Mouse (Mus musculus): ENCODE data around the gene Pcca.

The Pcca gene

DNA sequence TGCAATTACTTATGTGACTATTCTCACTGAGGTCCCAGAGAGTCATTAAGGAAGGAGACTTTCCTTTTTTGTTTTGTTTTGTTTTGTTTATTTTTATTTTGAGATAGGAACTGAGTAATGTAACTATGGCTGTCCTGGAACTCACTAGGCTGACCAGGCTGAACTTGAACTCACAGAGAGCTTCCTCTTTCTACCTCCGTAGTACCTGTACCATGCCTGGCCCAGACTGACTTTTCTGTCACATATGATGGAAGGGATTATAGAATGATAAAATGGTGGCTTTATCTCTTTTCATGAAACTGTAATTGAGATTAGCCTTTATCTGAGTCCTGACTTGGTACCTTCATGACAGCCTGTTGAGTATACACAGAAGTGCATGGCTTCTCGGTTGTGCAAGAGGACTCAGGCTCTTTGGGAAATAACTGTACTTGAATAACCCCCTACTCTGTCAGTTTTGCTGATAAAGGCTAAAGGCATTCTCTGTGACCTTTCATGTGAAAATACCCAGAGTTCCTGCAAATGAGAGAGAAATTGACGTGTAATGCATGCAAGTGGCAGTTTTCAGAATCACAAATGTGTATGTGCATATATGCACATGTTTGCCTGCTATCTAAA, 115.3 kb downstream of the Pcca start:
- no peak for DNase-seq

GRCm38 (mm10) chr14:122651681-122652080, 117.6 kb downstream of the Pcca start:
- no peak for DNase-seq

- DNase-seq: no peak
Measured at GRCm38 (mm10) chr14:122675661-122676060, 141.5 kb downstream of the Pcca start.

- no peak for DNase-seq
Measured at GRCm38 (mm10) chr14:122683645-122684044, 149.5 kb downstream of the Pcca start.

- DNase-seq: no peak
Measured at GRCm38 (mm10) chr14:122684250-122684649, 150.1 kb downstream of the Pcca start.

DNA sequence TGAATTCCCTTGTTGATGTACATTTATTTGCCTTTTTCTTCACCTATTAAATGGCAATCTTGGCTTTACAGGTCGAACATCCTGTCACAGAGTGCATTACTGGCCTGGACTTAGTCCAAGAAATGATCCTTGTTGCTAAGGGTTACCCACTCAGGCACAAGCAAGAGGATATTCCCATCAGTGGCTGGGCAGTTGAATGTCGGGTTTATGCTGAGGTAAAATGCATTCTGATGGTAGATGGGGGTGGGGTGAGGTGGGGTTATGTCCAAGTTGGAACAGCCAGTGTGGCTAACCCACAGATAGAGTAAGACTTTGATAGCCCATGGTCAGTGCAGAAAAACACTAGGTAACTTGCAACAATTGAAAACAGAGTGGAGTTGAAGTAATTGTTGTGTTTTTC, 150.7 kb downstream of the Pcca start:
- no peak for DNase-seq

GRCm38 (mm10) chr14:122687398-122687797, 153.3 kb downstream of the Pcca start:
- DNase-seq: no peak

GRCm38 (mm10) chr14:122688378-122688777, 154.3 kb downstream of the Pcca start:
- no peak for DNase-seq

DNA sequence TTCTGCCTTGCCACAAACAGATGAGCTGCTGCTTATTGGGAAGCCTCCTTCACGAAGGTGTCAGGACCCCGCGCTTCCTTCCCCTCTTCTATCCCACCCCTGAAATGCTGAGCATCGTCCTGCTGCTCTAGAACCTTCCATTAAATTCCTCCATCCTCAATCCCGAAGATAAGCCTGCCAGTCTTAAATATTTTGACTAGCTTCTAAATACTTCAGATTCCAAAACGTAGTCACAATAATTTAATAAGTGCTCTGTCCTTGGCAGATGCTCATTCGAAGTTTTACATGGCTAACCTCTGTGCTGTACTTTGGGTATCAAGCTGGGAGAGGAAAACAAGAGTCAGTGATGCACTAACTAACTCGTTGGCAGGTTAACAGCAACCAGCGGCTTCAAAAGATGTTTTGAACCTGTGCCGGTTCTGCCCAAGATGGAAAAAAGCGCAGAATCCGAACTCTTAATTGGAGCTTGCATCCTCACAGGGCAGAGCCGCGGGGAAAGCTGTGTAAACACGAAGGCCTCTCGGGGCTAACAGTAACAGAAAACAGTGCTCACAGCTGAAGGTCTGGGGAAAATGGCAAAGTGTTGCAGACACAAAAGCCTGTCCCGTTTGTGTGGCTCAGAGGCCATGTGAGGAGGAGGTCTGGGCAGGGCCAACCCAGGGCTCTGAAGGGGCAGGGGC, 155.2 kb downstream of the Pcca start:
- no peak for DNase-seq

- DNase-seq: no peak
Measured at GRCm38 (mm10) chr14:122691555-122691954, 157.4 kb downstream of the Pcca start.

DNA sequence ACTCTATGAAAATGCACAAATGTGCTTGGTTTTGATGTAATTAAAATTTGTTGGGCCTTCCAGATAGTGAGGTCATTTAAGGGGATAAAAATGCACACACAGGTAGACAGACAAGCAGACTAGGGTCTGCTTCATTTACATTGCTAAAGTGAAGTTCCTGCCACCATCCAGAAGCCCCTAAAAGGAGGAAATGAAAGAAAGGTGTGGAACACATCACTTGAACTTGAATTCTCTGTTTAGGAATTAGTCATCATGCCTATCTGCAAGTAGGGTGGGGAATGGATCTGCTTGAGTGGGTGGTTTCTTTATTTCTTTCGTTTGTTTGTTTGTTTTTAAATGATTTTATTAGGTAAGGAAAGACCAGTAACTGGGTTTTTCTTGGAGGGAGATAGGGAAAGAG, 166.2 kb downstream of the Pcca start:
- no peak for DNase-seq

DNA sequence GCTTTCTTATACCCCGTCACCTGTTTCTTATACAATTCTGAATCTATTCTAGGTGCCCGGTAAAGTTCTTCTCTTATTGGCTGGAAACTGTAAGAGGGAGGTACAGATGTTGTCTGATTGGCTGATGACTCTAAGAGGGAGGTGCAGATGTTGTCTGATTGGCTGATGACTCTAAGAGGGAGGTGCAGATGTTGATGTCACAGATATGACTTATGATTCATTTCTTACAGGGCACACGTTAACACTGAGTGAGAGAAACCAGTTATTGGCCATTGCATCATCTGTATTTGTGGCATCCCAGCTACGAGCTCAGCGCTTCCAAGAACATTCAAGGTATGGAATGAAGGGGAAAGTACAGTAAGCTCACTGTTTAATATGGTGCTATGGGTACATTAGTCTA, 179.7 kb downstream of the Pcca start:
- DNase-seq: no peak

DNA sequence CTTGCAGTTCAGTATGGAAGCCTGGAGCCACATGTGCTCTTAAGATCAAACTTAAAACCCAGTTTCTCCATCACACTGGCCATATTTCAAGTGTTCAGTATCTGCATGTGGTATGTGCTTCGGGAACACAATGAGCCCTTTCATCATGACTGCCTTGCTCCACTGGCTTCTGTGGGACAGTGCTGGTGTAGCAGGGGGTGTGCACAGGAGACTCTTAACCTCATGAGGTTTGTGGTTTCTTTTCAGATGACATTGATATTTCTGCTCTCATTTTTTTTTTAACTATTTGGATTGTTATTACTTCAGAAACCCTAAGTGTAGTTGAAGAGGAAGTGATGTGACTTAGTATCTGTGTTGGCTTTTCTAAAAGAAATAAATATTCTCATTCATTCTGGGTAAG, 180.8 kb downstream of the Pcca start:
- DNase-seq: no peak

- DNase-seq: no peak
Measured at GRCm38 (mm10) chr14:122716057-122716456, 181.9 kb downstream of the Pcca start.

GRCm38 (mm10) chr14:122719496-122720080, 185.5 kb downstream of the Pcca start:
- DNase-seq: no peak

DNA sequence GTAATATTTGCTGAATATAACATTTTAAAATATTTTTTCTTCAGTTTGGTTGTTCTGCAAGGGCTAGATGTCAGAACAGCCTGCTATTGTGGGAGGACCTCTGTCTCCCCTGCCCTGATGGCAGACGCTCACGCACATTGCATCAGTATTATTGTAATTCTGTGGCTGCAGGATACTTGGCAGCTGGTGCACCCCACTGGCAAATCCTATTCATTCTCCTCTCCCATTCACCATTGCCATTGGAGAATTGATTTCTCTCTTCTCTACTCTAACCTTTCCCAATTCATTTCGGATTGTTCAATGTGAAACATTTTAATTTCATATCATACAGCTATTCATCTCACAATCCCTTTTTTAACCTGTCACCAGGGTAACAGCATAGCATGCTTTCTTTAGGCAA, 186.9 kb downstream of the Pcca start:
- no peak for DNase-seq

DNA sequence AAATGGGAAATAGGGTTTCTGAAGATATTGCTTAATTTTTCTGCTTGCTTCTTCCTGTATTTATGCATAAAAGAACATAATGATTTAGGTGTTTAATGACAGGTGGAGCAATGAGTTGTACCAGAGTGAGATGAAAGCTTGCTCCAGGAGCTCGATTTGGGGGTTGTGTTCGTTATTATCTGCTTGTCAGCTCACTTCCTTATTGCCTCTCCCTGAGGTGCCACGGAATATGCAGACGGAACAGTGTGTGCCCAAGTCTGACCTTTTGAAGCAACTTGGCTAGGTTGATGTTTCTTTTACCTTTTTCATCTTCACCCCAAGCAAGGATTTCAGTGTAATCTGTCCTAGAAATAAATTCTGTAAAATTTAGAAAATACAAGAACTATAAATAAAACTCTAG, 187.6 kb downstream of the Pcca start:
- no peak for DNase-seq

DNA sequence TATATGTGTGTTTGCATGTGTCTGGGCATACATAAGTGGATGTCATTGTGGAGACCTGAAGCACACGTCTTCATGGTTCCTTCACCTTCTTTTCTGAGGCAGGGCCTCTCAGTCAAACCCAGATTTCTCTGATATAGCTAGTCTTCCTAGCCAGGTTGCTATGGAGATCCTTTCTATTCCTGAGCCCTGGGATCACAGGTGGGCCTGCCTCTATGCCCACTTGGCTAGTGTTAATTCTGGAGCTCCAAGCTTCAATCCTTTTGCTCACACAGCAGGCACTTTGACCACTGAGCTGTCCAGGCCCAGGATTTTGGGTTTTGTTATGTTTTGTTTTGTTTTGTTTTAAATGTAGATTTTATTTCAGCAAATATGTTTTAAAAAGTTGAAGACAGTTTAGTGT, 192.3 kb downstream of the Pcca start:
- no peak for DNase-seq

- no peak for DNase-seq
Measured at GRCm38 (mm10) chr14:122729431-122730073, 195.4 kb downstream of the Pcca start.

DNA sequence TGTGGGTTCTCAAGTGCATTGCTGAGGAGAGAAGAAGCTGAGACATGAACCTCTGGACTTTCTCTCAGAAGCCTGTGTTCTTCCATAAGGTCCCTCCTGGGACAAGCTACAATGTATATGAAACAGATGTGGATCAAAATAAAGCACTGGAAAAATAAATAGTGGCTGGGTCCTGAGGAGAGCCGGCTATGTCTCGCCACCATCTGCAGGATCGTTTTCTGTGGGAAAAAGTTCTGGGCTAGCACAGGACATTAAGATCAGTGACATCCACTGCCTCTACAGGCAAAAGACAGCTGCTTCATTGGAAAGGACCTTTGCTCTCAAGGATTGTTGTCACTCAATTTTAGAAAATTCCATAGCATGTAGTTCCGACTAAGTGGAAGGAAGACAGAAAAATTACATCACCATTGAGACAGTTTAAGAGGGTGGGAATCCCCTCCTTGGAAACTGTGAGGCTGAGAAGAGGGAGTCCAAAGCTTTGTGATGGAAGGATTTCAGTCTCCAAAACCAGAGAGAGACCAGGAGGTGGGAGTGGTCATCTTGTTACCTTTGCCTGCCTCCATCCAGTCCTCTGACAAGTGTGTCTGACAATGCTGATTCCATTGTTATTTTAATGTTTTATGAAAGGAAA, 196.9 kb downstream of the Pcca start:
- DNase-seq: no peak

- no peak for DNase-seq
Measured at GRCm38 (mm10) chr14:122736806-122737205, 202.7 kb downstream of the Pcca start.

DNA sequence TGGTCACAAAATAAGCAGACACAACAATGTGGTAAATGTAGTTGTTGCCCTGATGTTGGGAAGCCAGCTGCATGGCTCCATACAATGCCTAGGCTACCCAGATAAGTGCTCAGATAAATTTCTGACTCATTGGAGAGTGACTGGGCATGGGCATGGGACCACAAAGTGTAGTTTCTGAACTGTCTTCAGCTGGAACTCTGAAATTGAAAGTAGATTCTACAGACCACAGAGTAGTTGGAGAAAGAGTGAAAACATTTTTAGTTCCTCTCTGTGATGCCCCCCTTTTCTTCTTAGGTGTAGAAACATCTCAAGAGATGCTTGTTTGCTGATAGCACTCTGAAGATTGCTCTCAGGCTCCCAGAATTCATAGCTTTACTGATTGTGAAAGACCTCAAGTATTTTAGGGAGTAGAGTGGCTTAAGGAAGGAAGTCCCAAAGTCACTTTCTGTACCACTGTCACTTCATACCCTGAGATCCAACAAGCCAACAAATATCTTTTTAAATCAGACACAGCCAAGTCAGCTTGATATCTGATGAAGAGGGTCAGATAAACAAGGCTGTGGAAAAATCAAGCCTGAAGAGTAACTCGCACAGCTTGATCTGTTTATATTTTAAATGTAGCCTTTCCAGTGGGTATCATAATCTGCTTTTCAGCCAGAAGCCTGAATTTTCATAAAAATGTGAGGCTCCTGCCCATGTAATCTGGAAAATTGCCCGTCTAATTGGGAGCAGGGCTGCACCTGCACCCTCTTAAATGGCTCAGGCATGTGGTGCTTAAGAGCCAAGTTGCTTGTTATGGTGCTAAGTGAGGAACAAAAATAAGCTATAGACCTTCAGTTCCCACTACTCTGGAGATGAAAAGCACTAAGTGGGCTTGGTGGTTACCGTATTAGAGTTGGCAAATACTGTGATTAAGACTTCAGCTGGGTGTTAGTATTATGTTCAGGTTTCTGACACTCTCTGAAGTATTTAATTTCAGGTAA, 214.0 kb downstream of the Pcca start:
- no peak for DNase-seq

Measured in kidney, postnatal 10 days (tissue).